Mouse (Mus musculus) hindbrain, embryonic 11.5 days (tissue): ENCODE results near the gene Wnk2. TPM values are rescaled to one million over a fixed set of nuclear protein-coding genes. Genes with fewer than 3 reads are reported as not detected.
"Not testable (repeated sequence)": the region's sequence is repeated elsewhere in the genome, so short reads cannot be mapped to it uniquely, and the experiment has no call there.

Experiments
- ATAC-seq: fragments of 200-750 bp; cut with Nextera tagmentation; 2 replicates; pipeline ENCODE4 v1.8.0; 2017; ENCODE audit warnings: mild to moderate bottlenecking, moderate TSS enrichment, moderate library complexity; ENCODE audit not compliant: low FRiP score
- DNase-seq: peaks from one replicate; pipeline ENCODE4 v3.0.0-alpha.2; 2015; ENCODE audit warnings: low spot score
- H3K27ac ChIP-seq: fragments of 300-500 bp; sonication (generic); 2 replicates; pipeline ENCODE4 v1.5.1; 2014; ENCODE audit warnings: mild to moderate bottlenecking, low read depth, low read length
- H3K27me3 ChIP-seq: fragments of 300-500 bp; sonication (generic); 2 replicates; pipeline ENCODE4 v1.6.1; 2014; ENCODE audit warnings: mild to moderate bottlenecking, low read length, moderate library complexity, mixed read lengths; ENCODE audit not compliant: control insufficient read depth, insufficient read depth
- H3K36me3 ChIP-seq: fragments of 300-500 bp; sonication (generic); 2 replicates; pipeline ENCODE4 v1.6.1; 2014; ENCODE audit warnings: mild to moderate bottlenecking, low read length, moderate library complexity, mixed read lengths; ENCODE audit not compliant: control insufficient read depth, insufficient read depth
- H3K4me1 ChIP-seq: fragments of 300-500 bp; sonication (generic); replicated peaks from 2 replicates; pipeline ENCODE4 v1.6.1; 2014; ENCODE audit warnings: low read length, mixed read lengths; ENCODE audit not compliant: control insufficient read depth, insufficient read depth
- H3K4me2 ChIP-seq: fragments of 300-500 bp; sonication (generic); replicated peaks from 2 replicates; pipeline ENCODE4 v1.6.1; 2014; ENCODE audit warnings: mild to moderate bottlenecking, low read depth, low read length
- H3K4me3 ChIP-seq: fragments of 300-500 bp; sonication (generic); 2 replicates; pipeline ENCODE4 v1.5.1; 2014; ENCODE audit warnings: low read depth, low read length
- H3K9ac ChIP-seq: fragments of 300-500 bp; sonication (generic); 2 replicates; pipeline ENCODE4 v1.6.1; 2014; ENCODE audit warnings: low read depth, low read length
- H3K9me3 ChIP-seq: fragments of 300-500 bp; sonication (generic); 2 replicates; pipeline ENCODE4 v1.6.1; 2016; ENCODE audit warnings: low read length; ENCODE audit not compliant: control insufficient read depth
- WGBS: fragments of 180-500 bp; shearing (Covaris S2); extraction: QIAGEN DNeasy Blood & Tissue Kit; methylation state at CpG from one replicate; pipeline ENCODE4 v1.1.7; 2014; 5-methylcytosine and 5-hydroxymethylcytosine counted together
- polyA plus RNA-seq: library from polyadenylated mRNA; unstranded; fragments of >200 nt; fragmentation: Nextera tagmentation; extraction: Ambion mirVana; gene quantifications from 2 replicates; pipeline ENCODE4 v1.2.1, GENCODE M21; 2014

Gene Wnk2
- polyA plus RNA-seq, 1 experiment from 2014 or later: 11.0 TPM

DNA sequence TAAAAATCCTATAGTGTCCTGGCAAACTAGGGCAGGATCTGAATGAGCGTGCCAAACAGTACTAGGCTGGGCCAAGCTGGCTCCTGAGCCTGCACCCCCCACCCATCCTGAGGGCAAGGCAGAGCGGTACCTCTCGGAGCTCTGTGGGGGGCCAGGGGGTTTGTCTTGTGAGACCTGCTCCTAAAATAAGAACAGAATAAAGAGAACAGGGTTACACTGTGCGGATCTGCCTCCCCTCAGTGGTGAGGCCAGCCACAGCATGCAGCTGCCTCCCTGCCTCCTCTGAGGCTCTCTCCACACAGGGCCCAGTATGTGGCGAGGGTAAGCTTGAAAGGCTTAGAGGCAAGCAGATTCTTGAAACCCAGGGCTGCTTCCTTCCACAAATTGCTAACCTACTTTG is 76.0 kb downstream of the Wnk2 start:
- Histone ChIP-seq H3K4me2 (no peak overlapping the region), H3K27ac (no peak overlapping the region), H3K4me3 (no peak overlapping the region), H3K36me3 (peaks cover 2% of the 10 kb centered on the region), H3K9ac (no peak overlapping the region), H3K9me3 (no peaks in the 10 kb centered on the region), H3K27me3 (no peaks in the 10 kb centered on the region), H3K4me1 (no peaks in the 10 kb centered on the region)
- DNase-seq: no peak
- no peak for ATAC-seq
- WGBS: 88% methylated on average over 5 of the region's 5 CpGs

GRCm38 (mm10) chr13:49069979-49070378 is 77.8 kb downstream of the Wnk2 start:
- ATAC-seq (no peak), DNase-seq (no peak)
- no peak overlapping the region for H3K27ac ChIP-seq
- no peak overlapping the region for H3K9ac ChIP-seq
- H3K27me3 ChIP-seq: no peaks in the 10 kb centered on the region
- H3K4me3 ChIP-seq: no peak overlapping the region
- 87% methylated on average over 6 of the region's 6 CpGs for WGBS
- peaks cover under 1% of the 10 kb centered on the region; the same call in 1 of the 2 replicates for H3K36me3 ChIP-seq
- H3K9me3 ChIP-seq: no peaks in the 10 kb centered on the region
- no peak overlapping the region for H3K4me2 ChIP-seq
- H3K4me1 ChIP-seq: no peaks in the 10 kb centered on the region

DNA sequence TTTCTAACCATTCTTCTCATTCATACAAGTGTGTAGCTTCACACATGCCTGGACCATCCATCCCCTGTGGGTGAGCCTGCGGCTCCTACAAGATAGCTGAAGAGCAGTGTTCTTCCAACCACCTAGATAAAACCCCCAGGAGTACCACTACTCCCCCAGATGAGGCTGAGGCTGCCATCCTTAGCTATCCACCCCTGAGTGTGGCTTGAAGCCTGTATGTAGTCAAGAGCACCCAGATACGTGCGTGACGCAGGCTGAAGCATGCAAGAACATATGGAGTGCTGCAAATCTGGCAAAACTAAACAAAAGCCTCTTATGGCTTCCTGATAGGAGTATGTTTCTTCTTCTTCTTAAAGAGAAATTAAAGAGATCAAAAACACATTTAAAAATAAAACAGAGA is 78.4 kb downstream of the Wnk2 start:
- Histone ChIP-seq H3K36me3 (peaks cover 4% of the 10 kb centered on the region; the same call in 1 of the 2 replicates), H3K27me3 (no peaks in the 10 kb centered on the region), H3K4me3 (no peak overlapping the region), H3K4me2 (no peak overlapping the region), H3K27ac (no peak overlapping the region), H3K4me1 (no peaks in the 10 kb centered on the region), H3K9me3 (no peaks in the 10 kb centered on the region), H3K9ac (no peak overlapping the region)
- no peak for DNase-seq
- no peak for ATAC-seq
- 90% methylated on average over 4 of the region's 4 CpGs for WGBS

DNA sequence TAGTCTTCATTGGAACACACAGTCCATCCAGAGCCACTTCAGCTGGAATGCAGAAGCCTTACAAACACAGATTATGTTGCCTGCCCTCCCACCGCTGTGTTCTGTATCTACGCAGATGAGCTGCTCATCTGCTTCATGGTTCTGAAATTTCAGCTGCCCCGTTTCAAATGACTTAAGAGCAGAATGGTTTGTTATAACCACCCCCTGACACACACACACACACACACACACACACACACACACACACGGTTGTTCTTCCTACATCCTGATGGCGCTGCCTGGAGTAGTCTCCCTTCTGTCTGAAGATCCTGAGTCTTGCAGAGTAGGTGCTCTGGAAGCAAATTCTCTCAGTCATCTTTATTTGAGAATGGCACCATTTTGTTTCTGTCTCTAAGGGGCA is 83.6 kb downstream of the Wnk2 start:
- H3K36me3 ChIP-seq: peaks cover 9% of the 10 kb centered on the region; the same call in 1 of the 2 replicates
- H3K27me3 ChIP-seq: no peaks in the 10 kb centered on the region
- 85% methylated on average over 5 of the region's 5 CpGs for WGBS
- ATAC-seq: no peak
- DNase-seq: no peak
- no peak overlapping the region for H3K4me3 ChIP-seq
- H3K27ac ChIP-seq: no peak overlapping the region
- H3K9me3 ChIP-seq: no peaks in the 10 kb centered on the region
- no peak overlapping the region for H3K9ac ChIP-seq
- H3K4me1 ChIP-seq: no peaks in the 10 kb centered on the region
- no peak overlapping the region for H3K4me2 ChIP-seq

- DNase-seq (no peak), ATAC-seq (no peak)
- Histone ChIP-seq H3K4me2 (no peak overlapping the region), H3K27me3 (no peaks in the 10 kb centered on the region), H3K4me3 (no peak overlapping the region), H3K9me3 (no peaks in the 10 kb centered on the region), H3K27ac (no peak overlapping the region), H3K4me1 (no peaks in the 10 kb centered on the region), H3K9ac (no peak overlapping the region), H3K36me3 (peaks cover 15% of the 10 kb centered on the region)
- 88% methylated on average over 7 of the region's 7 CpGs for WGBS
These were observed 87.4 kb downstream of the Wnk2 start for GRCm38 (mm10) chr13:49060456-49060855.

DNA sequence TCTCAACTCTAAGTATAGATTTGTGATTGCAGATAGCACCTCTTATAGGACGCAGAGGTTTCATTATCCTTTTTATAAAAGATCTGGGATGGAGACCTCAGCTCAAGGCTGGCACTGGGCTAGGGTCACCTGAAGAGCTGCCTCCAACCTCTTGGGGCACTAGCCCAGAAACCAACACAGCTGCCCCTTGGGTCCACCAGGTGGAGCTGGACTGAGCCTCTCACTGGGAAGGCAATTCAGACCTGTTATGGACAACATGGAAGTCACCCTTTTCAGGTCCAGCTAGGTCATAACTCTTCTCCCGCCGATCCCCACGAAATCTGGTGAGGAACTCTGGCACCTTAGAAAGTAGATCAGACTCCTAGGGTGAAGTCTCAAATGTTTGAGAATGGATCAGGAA is 89.3 kb downstream of the Wnk2 start:
- H3K4me2 ChIP-seq: no peak overlapping the region
- H3K27me3 ChIP-seq: no peaks in the 10 kb centered on the region
- no peak overlapping the region for H3K27ac ChIP-seq
- peaks cover 11% of the 10 kb centered on the region; the same call in 1 of the 2 replicates for H3K36me3 ChIP-seq
- 93% methylated on average over 4 of the region's 4 CpGs for WGBS
- H3K9me3 ChIP-seq: no peaks in the 10 kb centered on the region
- no peak overlapping the region for H3K9ac ChIP-seq
- DNase-seq: peak; percentile 19
- no peak for ATAC-seq
- H3K4me3 ChIP-seq: no peak overlapping the region
- H3K4me1 ChIP-seq: no peaks in the 10 kb centered on the region

DNA sequence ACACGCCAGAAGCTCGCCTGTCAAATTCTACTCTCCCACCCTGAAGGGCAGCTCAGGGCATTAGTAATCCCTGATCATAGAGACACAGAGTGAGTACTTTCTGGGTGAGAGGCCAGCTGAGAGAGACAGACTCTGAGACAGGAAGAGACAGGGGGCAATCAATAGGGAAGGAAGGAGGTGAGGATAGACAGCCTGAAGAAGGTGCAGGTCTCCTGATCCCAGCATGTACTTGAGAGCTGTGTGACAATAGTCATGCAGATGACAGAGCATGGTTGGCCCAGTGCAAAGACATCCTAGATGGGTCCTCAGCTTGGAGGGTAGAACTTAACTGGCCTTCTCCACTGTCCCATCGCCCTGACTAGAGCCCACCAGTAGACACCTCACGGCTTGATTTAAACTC is 91.5 kb downstream of the Wnk2 start:
- Histone ChIP-seq H3K9me3 (no peaks in the 10 kb centered on the region), H3K27ac (no peak overlapping the region), H3K4me1 (no peaks in the 10 kb centered on the region), H3K27me3 (no peaks in the 10 kb centered on the region), H3K4me3 (no peak overlapping the region), H3K9ac (no peak overlapping the region), H3K36me3 (peaks cover 11% of the 10 kb centered on the region; the same call in 1 of the 2 replicates), H3K4me2 (no peak overlapping the region)
- 94% methylated on average over 4 of the region's 4 CpGs for WGBS
- ATAC-seq: no peak
- DNase-seq: no peak

DNA sequence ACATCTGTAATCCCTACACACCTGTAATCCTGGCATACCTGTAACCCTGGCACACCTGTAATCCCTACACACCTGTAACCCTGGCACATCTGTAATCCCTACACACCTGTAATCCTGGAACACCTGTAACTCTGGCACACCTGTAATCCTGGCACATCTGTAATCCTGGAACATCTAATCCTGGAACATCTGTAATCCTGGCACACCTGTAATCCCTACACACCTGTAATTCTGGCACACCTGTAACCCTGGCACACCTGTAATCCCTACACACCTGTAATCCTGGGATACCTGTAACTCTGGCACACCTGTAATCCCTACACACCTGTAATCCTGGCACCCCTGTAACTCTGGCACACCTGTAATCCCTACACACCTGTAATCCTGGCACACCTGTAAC is 93.1 kb downstream of the Wnk2 start:
- peak; percentile 27 for DNase-seq
- H3K27ac ChIP-seq, H3K9ac ChIP-seq, ATAC-seq, H3K4me2 ChIP-seq, H3K9me3 ChIP-seq, H3K36me3 ChIP-seq, H3K4me3 ChIP-seq, H3K4me1 ChIP-seq, H3K27me3 ChIP-seq: not testable (repeated sequence)

DNA sequence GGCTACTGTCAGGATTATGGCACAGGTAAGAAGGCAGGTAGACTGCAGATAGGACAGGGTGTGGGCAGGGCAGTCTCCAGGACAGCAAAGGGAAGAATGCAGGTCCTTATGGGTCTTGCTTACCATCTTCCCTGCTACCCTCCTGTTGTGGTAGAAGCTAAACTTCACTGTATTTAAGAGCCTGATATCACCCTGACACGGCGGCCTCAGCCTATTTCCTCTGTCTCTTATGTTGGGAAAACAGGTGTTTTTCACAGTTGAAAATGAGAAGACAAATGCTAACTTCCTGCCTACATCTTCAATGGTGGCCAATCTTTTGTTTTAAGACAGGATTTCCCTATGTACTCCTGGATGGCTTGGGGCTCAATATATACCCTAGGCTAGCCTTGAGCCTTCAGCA is 94.5 kb downstream of the Wnk2 start:
- no peaks in the 10 kb centered on the region for H3K27me3 ChIP-seq
- WGBS: 88% methylated on average over 2 of the region's 2 CpGs
- H3K27ac ChIP-seq: no peak overlapping the region
- H3K9ac ChIP-seq: no peak overlapping the region
- peaks cover 6% of the 10 kb centered on the region; the same call in 1 of the 2 replicates for H3K36me3 ChIP-seq
- H3K4me2 ChIP-seq: no peak overlapping the region
- no peaks in the 10 kb centered on the region for H3K4me1 ChIP-seq
- ATAC-seq (no peak), DNase-seq (peak; percentile 30)
- no peaks in the 10 kb centered on the region for H3K9me3 ChIP-seq
- no peak overlapping the region for H3K4me3 ChIP-seq
